Mouse (Mus musculus) kidney, embryonic 15.5 days (tissue): Measurements from ENCODE around the gene Taf5l. TPM values are rescaled to one million over a fixed set of nuclear protein-coding genes. Genes with fewer than 3 reads are reported as not detected.

Experiments
- ATAC-seq: fragments of 200-750 bp; cut with Nextera tagmentation; replicated peaks from 2 replicates; pipeline ENCODE4 v1.8.0; 2017; ENCODE audit warnings: moderate TSS enrichment; ENCODE audit not compliant: low FRiP score
- H3K27ac ChIP-seq: fragments of 300-500 bp; sonication (generic); 2 replicates; pipeline ENCODE4 v1.5.1; 2015; ENCODE audit warnings: mild to moderate bottlenecking, inconsistent platforms
- H3K27me3 ChIP-seq: fragments of 300-500 bp; sonication (generic); 2 replicates; pipeline ENCODE4 v1.6.1; 2015; ENCODE audit warnings: inconsistent platforms
- H3K36me3 ChIP-seq: fragments of 300-500 bp; sonication (generic); 2 replicates; pipeline ENCODE4 v1.6.1; 2015; ENCODE audit warnings: inconsistent platforms
- H3K4me1 ChIP-seq: fragments of 300-500 bp; sonication (generic); 2 replicates; pipeline ENCODE4 v1.6.1; 2015; ENCODE audit warnings: inconsistent platforms
- H3K4me2 ChIP-seq: fragments of 300-500 bp; sonication (generic); 2 replicates; pipeline ENCODE4 v1.6.1; 2015; ENCODE audit warnings: moderate library complexity, mild to moderate bottlenecking, inconsistent platforms
- H3K4me3 ChIP-seq: fragments of 300-500 bp; sonication (generic); replicated peaks from 2 replicates; pipeline ENCODE4 v1.5.1; 2015; ENCODE audit warnings: mild to moderate bottlenecking, inconsistent platforms
- H3K9ac ChIP-seq: fragments of 300-500 bp; sonication (generic); 2 replicates; pipeline ENCODE4 v1.6.1; 2015; ENCODE audit warnings: mild to moderate bottlenecking, inconsistent platforms
- H3K9me3 ChIP-seq: fragments of 300-500 bp; sonication (generic); replicated peaks from 2 replicates; pipeline ENCODE4 v1.6.1; 2016; ENCODE audit warnings: inconsistent platforms
- WGBS: fragments of 180-500 bp; shearing (Covaris S2); methylation state at CpG from one replicate; pipeline ENCODE4 v1.1.7; 2015; ENCODE audit warnings: mixed read lengths; 5-methylcytosine and 5-hydroxymethylcytosine counted together
- microRNA counts: library from miRNA; unstranded; fragments of <30 nt; microRNA quantifications from one replicate; lab custom pipeline; 2016
- microRNA-seq: library from miRNA; unstranded; fragments of <30 nt; microRNA quantifications from one replicate; pipeline ENCODE4, GENCODE M21; 2016
- polyA plus RNA-seq: library from polyadenylated mRNA; unstranded; fragments of >200 nt; fragmentation: Nextera tagmentation; extraction: Ambion mirVana; gene quantifications from 2 replicates; pipeline ENCODE4 v1.2.1, GENCODE M21; 2015

The Taf5l gene
- polyA plus RNA-seq, 1 experiment from 2014 or later: 40.9 TPM

- peak; percentile 35; the same call in 1 of the 2 replicates for ATAC-seq
- WGBS: 33% methylated on average over 10 of the region's 10 CpGs
- Histone ChIP-seq H3K36me3 (peaks cover 37% of the 10 kb centered on the region), H3K27ac (peak overlapping the region; percentile 89), H3K4me1 (peaks cover 16% of the 10 kb centered on the region), H3K4me3 (peak overlapping the region; percentile 100), H3K27me3 (no peaks in the 10 kb centered on the region), H3K4me2 (peak overlapping the region; percentile 93), H3K9ac (peak overlapping the region; percentile 80), H3K9me3 (no peaks in the 10 kb centered on the region)
Observed at GRCm38 (mm10) chr8:123950077-123950802, 71.0 kb downstream of the Taf5l start.

- H3K9me3 ChIP-seq: no peaks in the 10 kb centered on the region
- H3K27me3 ChIP-seq: no peaks in the 10 kb centered on the region
- H3K4me2 ChIP-seq: peak overlapping the region; percentile 93
- peaks cover 38% of the 10 kb centered on the region for H3K36me3 ChIP-seq
- H3K4me3 ChIP-seq: peak overlapping the region; percentile 100
- WGBS: 2% methylated on average over 10 of the region's 10 CpGs
- ATAC-seq: peak; percentile 24; the same call in 1 of the 2 replicates
- peaks cover 16% of the 10 kb centered on the region for H3K4me1 ChIP-seq
- peak overlapping the region; percentile 89 for H3K27ac ChIP-seq
- peak overlapping the region; percentile 80 for H3K9ac ChIP-seq
Observed at GRCm38 (mm10) chr8:123949686-123949986, 71.6 kb downstream of the Taf5l start.

GRCm38 (mm10) chr8:123948942-123949685, 72.1 kb downstream of the Taf5l start, which contains the start of gene Nup133:
Nup133 (minus strand) TSS chr8:123949265.
- no peaks in the 10 kb centered on the region for H3K9me3 ChIP-seq
- peak; percentile 85 for ATAC-seq
- H3K27me3 ChIP-seq: no peaks in the 10 kb centered on the region
- H3K9ac ChIP-seq: peak within 1 kb of the TSS; percentile 80
- under 1% methylated on average over 77 of the region's 77 CpGs for WGBS
- peak within 1 kb of the TSS; percentile 93 for H3K4me2 ChIP-seq
- H3K4me3 ChIP-seq: peak within 1 kb of the TSS; percentile 100
- peak within 1 kb of the TSS; percentile 89 for H3K27ac ChIP-seq
- H3K36me3 ChIP-seq: peaks cover 37% of the 10 kb centered on the region
- peaks cover 16% of the 10 kb centered on the region for H3K4me1 ChIP-seq

MicroRNAs within 50 kb of the gene (microRNA counts, 519-probe panel; counts per million panel counts)
- 2,708 counts per million, percentile 63 among the panel's probes with 10 or more counts for microRNA mmu-miR-1967 (lab: Ali Mortazavi, UCI)

Small RNAs within 50 kb of the gene (microRNA-seq; reads per million reads assigned to microRNA genes)
- not detected for gene Mir1967

Other genes starting within 250 kb of the Taf5l start
- 39.6 and 44.9 TPM in 2 replicates for gene Rab4a, start 215.4 kb downstream of the Taf5l start, polyA plus RNA-seq
- gene Ccsap, start 161.2 kb downstream of the Taf5l start, polyA plus RNA-seq: 3.5 TPM in 2 replicates
- gene Acta1, start 126.6 kb downstream of the Taf5l start, polyA plus RNA-seq: 132 and 232 TPM in 2 replicates
- gene Nup133, start 72.1 kb downstream of the Taf5l start, polyA plus RNA-seq: 43.1 and 45.3 TPM in 2 replicates
- 15.5 and 17.1 TPM in 2 replicates for gene Abcb10, start 38.3 kb downstream of the Taf5l start, polyA plus RNA-seq
- gene Urb2, start 111 bp upstream of the Taf5l start, polyA plus RNA-seq: 5.5 TPM in 2 replicates
- gene Galnt2, start 210.0 kb upstream of the Taf5l start, polyA plus RNA-seq: 47.6 and 49.0 TPM in 2 replicates